Mouse (Mus musculus): Measurements from ENCODE around the gene Prss41. TPM values are rescaled to one million over a fixed set of nuclear protein-coding genes. Genes with fewer than 3 reads are reported as not detected.

Gene Prss41
- polyA plus RNA-seq, 1 experiment: 0.05 TPM

GRCm38 (mm10) chr17:23797316-23797715, 46.7 kb downstream of the Prss41 start:
- TF ChIP-seq REST (IDR thresholded peaks at IDR 0.05; ENCODE audit: insufficient read depth, insufficient read length) (no peak), MYOG (IDR thresholded peaks at IDR 0.05; ENCODE audit: control insufficient read depth in 1 of 3, insufficient read depth in 1 of 3, insufficient read length in 2 of 3, low read depth in 2 of 3) (no peak), POLR2AphosphoS2 (IDR thresholded peaks at IDR 0.05; ENCODE audit: insufficient read length, low read depth) (no peak), E2F4 (IDR thresholded peaks at IDR 0.05; ENCODE audit: insufficient read depth) (no peak), TCF12 (IDR thresholded peaks at IDR 0.05; ENCODE audit: insufficient read depth, poor library complexity, severe bottlenecking) (no peak), POLR2A (IDR thresholded peaks at IDR 0.05; ENCODE audit: insufficient read length, low read depth) (no peak), USF1 (IDR thresholded peaks at IDR 0.05; ENCODE audit: low read depth) (no peak), MAX (IDR thresholded peaks at IDR 0.05; ENCODE audit: low read depth) (no peak), TCF3 (IDR thresholded peaks at IDR 0.05; ENCODE audit: insufficient read length, low read depth) (no peak), MYOD1 (IDR thresholded peaks at IDR 0.05; ENCODE audit: control insufficient read depth in 1 of 3, insufficient read length in 2 of 3, low read depth in 2 of 3) (no peak)
- no peak overlapping the region for H3K4me2 ChIP-seq (ENCODE audit: low read depth)
- no peaks in the 10 kb centered on the region for H3K36me3 ChIP-seq (ENCODE audit: control insufficient read depth, insufficient read depth)
- H3K27me3 ChIP-seq (ENCODE audit: control insufficient read depth, insufficient read depth, insufficient read length): no peaks in the 10 kb centered on the region
- no peaks in the 10 kb centered on the region for H3K79me2 ChIP-seq (ENCODE audit: control insufficient read depth, insufficient read depth)
- H3K4me3 ChIP-seq: no peak overlapping the region
- H3ac ChIP-seq (ENCODE audit: control insufficient read depth, insufficient read length): no peak overlapping the region

- TF ChIP-seq SRF (IDR thresholded peaks at IDR 0.05; ENCODE audit: control insufficient read depth, insufficient read length, low read depth) (no peak), MYOD1 (IDR thresholded peaks at IDR 0.05; ENCODE audit: control insufficient read depth in 1 of 3, insufficient read length in 2 of 3, low read depth in 2 of 3) (no peak), USF1 (IDR thresholded peaks at IDR 0.05; ENCODE audit: low read depth) (no peak), TCF12 (IDR thresholded peaks at IDR 0.05; ENCODE audit: insufficient read depth, poor library complexity, severe bottlenecking) (no peak), MYOG (IDR thresholded peaks at IDR 0.05; ENCODE audit: control insufficient read depth in 1 of 3, insufficient read depth in 1 of 3, insufficient read length in 2 of 3, low read depth in 2 of 3) (no peak), MAX (IDR thresholded peaks at IDR 0.05; ENCODE audit: low read depth) (no peak), CEBPB (IDR thresholded peaks at IDR 0.05; ENCODE audit: insufficient read depth, poor library complexity, severe bottlenecking) (no peak), POLR2AphosphoS2 (IDR thresholded peaks at IDR 0.05; ENCODE audit: insufficient read length, low read depth) (no peak), E2F4 (IDR thresholded peaks at IDR 0.05; ENCODE audit: insufficient read depth) (no peak), POLR2A (IDR thresholded peaks at IDR 0.05; ENCODE audit: insufficient read length, low read depth) (no peak), TCF3 (IDR thresholded peaks at IDR 0.05; ENCODE audit: insufficient read length, low read depth) (no peak), REST (IDR thresholded peaks at IDR 0.05; ENCODE audit: insufficient read depth, insufficient read length) (no peak)
- no peaks in the 10 kb centered on the region for H3K36me3 ChIP-seq (ENCODE audit: control insufficient read depth, insufficient read depth)
- no peak overlapping the region for H3ac ChIP-seq (ENCODE audit: control insufficient read depth, insufficient read length)
- H3K4me3 ChIP-seq: no peak overlapping the region
- no peak overlapping the region for H3K4me2 ChIP-seq (ENCODE audit: low read depth)
- no peaks in the 10 kb centered on the region for H3K27me3 ChIP-seq (ENCODE audit: control insufficient read depth, insufficient read depth, insufficient read length)
- no peaks in the 10 kb centered on the region for H3K79me2 ChIP-seq (ENCODE audit: control insufficient read depth, insufficient read depth)
Measured at GRCm38 (mm10) chr17:23795323-23795722, 48.6 kb downstream of the Prss41 start.

GRCm38 (mm10) chr17:23791079-23791357, 53.0 kb downstream of the Prss41 start:
- Histone ChIP-seq H3K27me3 (ENCODE audit: control insufficient read depth, insufficient read depth, insufficient read length) (no peaks in the 10 kb centered on the region), H3K4me2 (ENCODE audit: low read depth) (no peak overlapping the region), H3ac (ENCODE audit: control insufficient read depth, insufficient read length) (no peak overlapping the region), H3K36me3 (ENCODE audit: control insufficient read depth, insufficient read depth) (no peaks in the 10 kb centered on the region), H3K79me2 (ENCODE audit: control insufficient read depth, insufficient read depth) (no peaks in the 10 kb centered on the region), H3K4me3 (no peak overlapping the region)
- TF ChIP-seq TCF3 (IDR thresholded peaks at IDR 0.05; ENCODE audit: insufficient read length, low read depth) (no peak), MYOD1 (IDR thresholded peaks at IDR 0.05; ENCODE audit: control insufficient read depth in 1 of 3, insufficient read length in 2 of 3, low read depth in 2 of 3) (no peak), USF1 (IDR thresholded peaks at IDR 0.05; ENCODE audit: low read depth) (no peak), MYOG (IDR thresholded peaks at IDR 0.05; ENCODE audit: control insufficient read depth in 1 of 3, insufficient read depth in 1 of 3, insufficient read length in 2 of 3, low read depth in 2 of 3) (no peak), POLR2AphosphoS2 (IDR thresholded peaks at IDR 0.05; ENCODE audit: insufficient read length, low read depth) (no peak), E2F4 (IDR thresholded peaks at IDR 0.05; ENCODE audit: insufficient read depth) (no peak), POLR2A (IDR thresholded peaks at IDR 0.05; ENCODE audit: insufficient read length, low read depth) (no peak), SRF (IDR thresholded peaks at IDR 0.05; ENCODE audit: control insufficient read depth, insufficient read length, low read depth) (no peak), TCF12 (IDR thresholded peaks at IDR 0.05; ENCODE audit: insufficient read depth, poor library complexity, severe bottlenecking) (no peak)

GRCm38 (mm10) chr17:23790269-23791078, 53.5 kb downstream of the Prss41 start, which contains the start of gene Srrm2:
Gene Srrm2, plus strand, starts transcription at chr17:23790532.
- TF ChIP-seq CEBPB (IDR thresholded peaks at IDR 0.05; ENCODE audit: insufficient read depth, poor library complexity, severe bottlenecking): no peak
- no peak for TF ChIP-seq E2F4 (IDR thresholded peaks at IDR 0.05; ENCODE audit: insufficient read depth)
- TF ChIP-seq TCF12 (IDR thresholded peaks at IDR 0.05; ENCODE audit: insufficient read depth, poor library complexity, severe bottlenecking): no peak
- no peak for TF ChIP-seq POLR2AphosphoS2 (IDR thresholded peaks at IDR 0.05; ENCODE audit: insufficient read length, low read depth)
- no peak for TF ChIP-seq TCF3 (IDR thresholded peaks at IDR 0.05; ENCODE audit: insufficient read length, low read depth)
- no peak for TF ChIP-seq REST (IDR thresholded peaks at IDR 0.05; ENCODE audit: insufficient read depth, insufficient read length)
- no peak for TF ChIP-seq MYOG (IDR thresholded peaks at IDR 0.05; ENCODE audit: control insufficient read depth in 1 of 3, insufficient read depth in 1 of 3, insufficient read length in 2 of 3, low read depth in 2 of 3)
- no peak for TF ChIP-seq USF1 (IDR thresholded peaks at IDR 0.05; ENCODE audit: low read depth)
- TF ChIP-seq MAX (IDR thresholded peaks at IDR 0.05; ENCODE audit: low read depth): no peak
- TF ChIP-seq SRF (IDR thresholded peaks at IDR 0.05; ENCODE audit: control insufficient read depth, insufficient read length, low read depth): no peak
- no peak for TF ChIP-seq MYOD1 (IDR thresholded peaks at IDR 0.05; ENCODE audit: control insufficient read depth in 1 of 3, insufficient read length in 2 of 3, low read depth in 2 of 3)
- no peak for TF ChIP-seq POLR2A (IDR thresholded peaks at IDR 0.05; ENCODE audit: insufficient read length, low read depth)
- H3K36me3 ChIP-seq (ENCODE audit: control insufficient read depth, insufficient read depth): no peaks in the 10 kb centered on the region
- H3K27me3 ChIP-seq (ENCODE audit: control insufficient read depth, insufficient read depth, insufficient read length): no peaks in the 10 kb centered on the region
- no peaks in the 10 kb centered on the region for H3K79me2 ChIP-seq (ENCODE audit: control insufficient read depth, insufficient read depth)
- no peak within 1 kb of the TSS for H3ac ChIP-seq (ENCODE audit: control insufficient read depth, insufficient read length)
- H3K4me2 ChIP-seq (ENCODE audit: low read depth): no peak within 1 kb of the TSS
- H3K4me3 ChIP-seq: no peak within 1 kb of the TSS

Measured in myocyte (in vitro differentiated cells).